Mouse (Mus musculus) liver, embryonic 13.5 days (tissue): ENCODE measurements around the gene Arl10. TPM values are rescaled to one million over a fixed set of nuclear protein-coding genes. Genes with fewer than 3 reads are reported as not detected.

Experiments
- ATAC-seq: fragments of 200-750 bp; cut with Nextera tagmentation; 2 replicates; pipeline ENCODE4 v1.8.0; 2017; ENCODE audit warnings: low read depth, mild to moderate bottlenecking, moderate number of reproducible peaks, moderate library complexity
- DNase-seq: peaks from one replicate; pipeline ENCODE4 v3.0.0; 2022
- H3K27ac ChIP-seq: fragments of 300-500 bp; sonication (generic); 2 replicates; pipeline ENCODE4 v1.5.1; 2015; ENCODE audit warnings: moderate library complexity, mild to moderate bottlenecking, inconsistent platforms
- H3K27me3 ChIP-seq: fragments of 300-500 bp; sonication (generic); 2 replicates; pipeline ENCODE4 v1.6.1; 2015; ENCODE audit warnings: mild to moderate bottlenecking, inconsistent platforms
- H3K36me3 ChIP-seq: fragments of 300-500 bp; sonication (generic); 2 replicates; pipeline ENCODE4 v1.6.1; 2015; ENCODE audit warnings: mild to moderate bottlenecking, inconsistent platforms
- H3K4me1 ChIP-seq: fragments of 300-500 bp; sonication (generic); replicated peaks from 2 replicates; pipeline ENCODE4 v1.6.1; 2015; ENCODE audit warnings: inconsistent platforms
- H3K4me2 ChIP-seq: fragments of 300-500 bp; sonication (generic); 2 replicates; pipeline ENCODE4 v1.6.1; 2015; ENCODE audit warnings: inconsistent platforms, mild to moderate bottlenecking, moderate library complexity
- H3K4me3 ChIP-seq: fragments of 300-500 bp; sonication (generic); replicated peaks from 2 replicates; pipeline ENCODE4 v1.5.1; 2015; ENCODE audit warnings: mild to moderate bottlenecking, inconsistent platforms
- H3K9ac ChIP-seq: fragments of 300-500 bp; sonication (generic); 2 replicates; pipeline ENCODE4 v1.6.1; 2015; ENCODE audit warnings: mild to moderate bottlenecking, inconsistent platforms
- H3K9me3 ChIP-seq: fragments of 300-500 bp; sonication (generic); replicated peaks from 2 replicates; pipeline ENCODE4 v1.6.1; 2016; ENCODE audit warnings: inconsistent platforms
- WGBS: fragments of 180-500 bp; shearing (Covaris S2); methylation state at CpG from one replicate; pipeline ENCODE4 v1.1.7; 2015; ENCODE audit not compliant: insufficient replicate concordance; 5-methylcytosine and 5-hydroxymethylcytosine counted together
- microRNA-seq: library from miRNA; unstranded; fragments of <30 nt; microRNA quantifications from one replicate; pipeline ENCODE4, GENCODE M21; 2016
- polyA plus RNA-seq: library from polyadenylated mRNA; unstranded; fragments of >200 nt; fragmentation: Nextera tagmentation; extraction: Ambion mirVana; gene quantifications from 2 replicates; pipeline ENCODE4 v1.2.1, GENCODE M21; 2015

The Arl10 gene
- polyA plus RNA-seq, 1 experiment from 2014 or later, result 9.0 TPM

DNA sequence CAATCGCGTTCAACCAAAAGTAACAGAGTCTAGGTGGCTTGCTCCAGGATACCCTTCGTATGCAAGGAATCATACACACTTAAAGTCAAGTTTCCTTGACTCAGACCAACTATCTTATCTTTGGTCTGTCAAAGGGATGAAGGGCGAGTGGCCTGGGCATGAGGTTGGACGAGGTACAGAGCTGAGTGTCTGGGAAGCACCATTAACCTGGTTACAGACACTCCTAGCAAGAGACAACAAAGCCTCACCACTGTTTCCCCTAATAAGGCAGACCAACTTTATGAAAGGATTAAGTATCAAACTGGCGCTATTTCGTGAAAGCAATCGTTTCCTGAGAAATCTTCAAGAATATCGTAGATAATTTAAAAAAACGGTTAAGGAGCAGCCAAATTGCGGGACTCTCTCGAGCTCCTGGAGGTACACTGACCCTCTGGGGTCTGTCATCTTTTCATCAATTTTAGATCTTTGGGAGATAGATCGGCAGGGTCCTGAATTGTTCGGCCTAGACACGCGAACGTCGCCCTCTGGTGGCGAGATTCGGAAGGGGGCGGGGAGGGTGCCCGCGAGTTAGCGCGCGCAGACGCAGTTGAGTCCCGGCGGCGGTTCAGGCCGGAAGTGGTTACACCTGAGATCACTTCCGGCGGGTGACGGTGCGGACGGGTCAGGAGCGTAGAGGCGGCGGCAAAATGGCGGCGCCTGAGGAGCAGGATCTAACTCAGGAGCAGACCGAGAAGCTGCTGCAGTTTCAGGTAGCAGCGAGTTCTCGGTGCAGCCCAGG, 46.5 kb downstream of the Arl10 start, which contains the start of gene Faf2:
TSS of gene Faf2 (plus strand) at position 630 of the 778 bp plus-strand sequence.
- no peaks in the 10 kb centered on the region for H3K9me3 ChIP-seq
- peak within 1 kb of the TSS; percentile 93 for H3K4me3 ChIP-seq
- 9% methylated on average over 44 of the region's 44 CpGs for WGBS
- peaks cover 28% of the 10 kb centered on the region for H3K4me1 ChIP-seq
- ATAC-seq, result peak; percentile 99
- H3K4me2 ChIP-seq, result peak within 1 kb of the TSS; percentile 82
- peak within 1 kb of the TSS; percentile 92 for H3K9ac ChIP-seq
- H3K36me3 ChIP-seq, result no peaks in the 10 kb centered on the region
- peak within 1 kb of the TSS; percentile 82 for H3K27ac ChIP-seq
- DNase-seq, result peak; percentile 94
- H3K27me3 ChIP-seq, result no peaks in the 10 kb centered on the region

DNA sequence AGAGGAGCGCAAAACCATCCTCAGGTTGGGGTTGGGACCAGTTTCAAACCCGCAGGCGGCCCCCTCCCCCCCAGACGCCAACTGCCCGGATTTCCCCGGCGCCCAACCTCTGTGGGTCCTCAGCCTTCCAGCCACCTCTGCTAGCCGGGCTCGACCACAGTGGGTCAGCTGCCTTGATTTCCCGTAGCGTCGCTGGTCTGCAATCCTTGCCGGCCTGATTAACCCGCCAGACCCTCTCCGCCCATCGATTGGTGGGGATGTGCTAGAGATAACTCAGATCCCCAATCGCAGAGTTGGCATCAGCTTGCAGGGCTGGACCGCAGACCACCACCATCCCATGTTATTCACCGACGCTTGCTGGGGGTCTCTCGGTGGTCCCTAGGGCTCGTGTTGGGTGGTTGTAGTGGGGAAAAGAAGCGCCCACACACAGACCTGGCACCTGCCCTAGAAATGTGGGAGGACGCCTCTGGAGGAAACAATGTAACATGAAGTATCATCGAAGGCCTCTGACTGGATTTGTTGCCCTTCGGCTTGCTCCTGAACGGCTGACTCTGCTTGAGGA, 47.2 kb downstream of the Arl10 start:
- peak overlapping the region; percentile 93 for H3K4me3 ChIP-seq
- ATAC-seq (peak; percentile 58), DNase-seq (no peak)
- H3K27me3 ChIP-seq, result no peaks in the 10 kb centered on the region
- WGBS, result under 1% methylated on average over 27 of the region's 27 CpGs
- H3K4me2 ChIP-seq, result peak overlapping the region; percentile 82
- peak overlapping the region; percentile 82 for H3K27ac ChIP-seq
- peak overlapping the region; percentile 92 for H3K9ac ChIP-seq
- H3K36me3 ChIP-seq, result no peaks in the 10 kb centered on the region
- no peaks in the 10 kb centered on the region for H3K9me3 ChIP-seq
- peaks cover 34% of the 10 kb centered on the region for H3K4me1 ChIP-seq

DNA sequence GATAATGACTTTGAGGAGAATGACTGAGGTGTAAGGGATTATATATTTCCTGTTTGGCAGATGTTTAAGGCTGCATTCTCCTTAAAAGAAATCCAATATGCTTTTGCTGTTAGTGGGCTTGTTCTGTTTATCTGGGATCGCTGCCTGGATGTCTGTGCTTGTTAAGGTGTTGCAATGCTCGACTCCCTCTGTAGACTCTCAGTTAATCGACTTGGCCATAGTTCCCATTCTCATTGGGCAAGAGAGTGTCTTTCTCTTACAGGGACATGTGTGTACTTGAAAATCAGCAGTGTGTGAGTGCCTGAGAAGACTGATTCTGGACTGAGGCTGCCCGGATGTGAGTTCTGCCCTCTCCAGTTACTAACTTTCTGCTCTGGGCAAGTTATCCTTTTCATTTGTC, 54.3 kb downstream of the Arl10 start:
- H3K4me1 ChIP-seq, result peaks cover 27% of the 10 kb centered on the region
- peak overlapping the region; percentile 22; the same call in 1 of the 2 replicates for H3K27ac ChIP-seq
- no peak overlapping the region for H3K9ac ChIP-seq
- DNase-seq (no peak), ATAC-seq (no peak)
- no peaks in the 10 kb centered on the region for H3K9me3 ChIP-seq
- no peaks in the 10 kb centered on the region for H3K27me3 ChIP-seq
- H3K36me3 ChIP-seq, result peaks cover 9% of the 10 kb centered on the region; the same call in 1 of the 2 replicates
- H3K4me2 ChIP-seq, result no peak overlapping the region
- 64% methylated on average over 4 of the region's 4 CpGs for WGBS
- no peak overlapping the region for H3K4me3 ChIP-seq

Small RNAs within 50 kb of the gene (microRNA-seq; reads per million reads assigned to microRNA genes)
- gene Gm24195, result not detected

Other genes with a start within 250 kb of the Arl10 start
- gene Cplx2, start 203.7 kb upstream of the Arl10 start, polyA plus RNA-seq, result 0.23 and 0.30 TPM in 2 replicates
- 67.5 and 69.2 TPM in 2 replicates for gene Thoc3, start 106.2 kb upstream of the Arl10 start, polyA plus RNA-seq
- gene Simc1, start 71.2 kb upstream of the Arl10 start, polyA plus RNA-seq, result 2.3 and 2.5 TPM in 2 replicates
- gene 4833439L19Rik, start 9.6 kb upstream of the Arl10 start, polyA plus RNA-seq, result 53.0 and 60.1 TPM in 2 replicates
- 74.9 and 84.5 TPM in 2 replicates for gene Nop16, start 15.1 kb downstream of the Arl10 start, polyA plus RNA-seq
- gene Higd2a, start 15.2 kb downstream of the Arl10 start, polyA plus RNA-seq, result 117 and 118 TPM in 2 replicates
- 51.0 and 54.2 TPM in 2 replicates for gene Cltb, start 36.3 kb downstream of the Arl10 start, polyA plus RNA-seq
- 30.5 and 33.9 TPM in 2 replicates for gene Faf2, start 46.8 kb downstream of the Arl10 start, polyA plus RNA-seq
- gene Rnf44, start 118.9 kb downstream of the Arl10 start, polyA plus RNA-seq, result 23.8 and 24.5 TPM in 2 replicates
- 7.8 and 10.5 TPM in 2 replicates for gene Cdhr2, start 126.4 kb downstream of the Arl10 start, polyA plus RNA-seq
- gene Gprin1, start 174.9 kb downstream of the Arl10 start, polyA plus RNA-seq, result 0.02 and 0.05 TPM in 2 replicates
- not detected in 2 replicates for gene Sncb, start 191.6 kb downstream of the Arl10 start, polyA plus RNA-seq
- not detected in 2 replicates for gene Eif4e1b, start 209.0 kb downstream of the Arl10 start, polyA plus RNA-seq
- gene Tspan17, start 214.4 kb downstream of the Arl10 start, polyA plus RNA-seq, result 1.5 and 2.0 TPM in 2 replicates